Mouse (Mus musculus): Measurements from ENCODE around the gene D130043K22Rik. TPM values are rescaled to one million over a fixed set of nuclear protein-coding genes. Genes with fewer than 3 reads are reported as not detected.

Gene D130043K22Rik
- polyA plus RNA-seq, 1 experiment from 2014 or later, result 0.67 TPM

DNA sequence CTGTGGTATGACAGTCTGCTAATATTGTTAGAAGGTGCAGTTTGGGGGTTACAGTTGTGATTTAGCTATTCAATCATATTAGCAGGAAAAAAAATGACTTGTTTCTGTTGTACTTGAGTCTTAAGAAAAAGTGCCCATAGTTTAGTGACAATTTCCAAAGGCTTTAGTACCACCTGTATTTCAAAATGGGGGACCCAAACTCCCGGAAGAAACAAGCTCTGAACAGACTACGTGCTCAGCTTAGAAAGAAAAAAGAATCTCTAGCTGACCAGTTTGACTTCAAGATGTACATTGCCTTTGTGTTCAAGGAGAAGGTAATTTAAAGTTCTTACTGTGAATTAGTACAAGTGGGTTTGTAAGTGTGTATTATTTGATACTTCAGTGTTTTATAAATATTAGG, 41.7 kb upstream of the D130043K22Rik start:
- Histone ChIP-seq H3K4me1 (replicated peaks; ENCODE audit: control insufficient read depth, insufficient read depth, low read length) (no peaks in the 10 kb centered on the region), H3K27me3 (ENCODE audit: control insufficient read depth, insufficient read depth, low read length) (no peaks in the 10 kb centered on the region), H3K9me3 (ENCODE audit: control insufficient read depth, low read length) (no peaks in the 10 kb centered on the region), H3K9ac (ENCODE audit: low read length) (peak overlapping the region; percentile 88; the same call in 1 of the 2 replicates), H3K27ac (ENCODE audit: low read depth, low read length) (no peak overlapping the region), H3K36me3 (ENCODE audit: control insufficient read depth, insufficient read depth, low read length) (peaks cover 5% of the 10 kb centered on the region; the same call in 1 of the 2 replicates), H3K4me3 (ENCODE audit: low read depth, low read length) (peak overlapping the region; percentile 87), H3K4me2 (ENCODE audit: low read depth, low read length, severe bottlenecking) (peak overlapping the region; percentile 66)
- DNase-seq (ENCODE audit: low spot score), result no peak
- WGBS, result 33% methylated on average over 2 of the region's 2 CpGs
- ATAC-seq (replicated peaks; ENCODE audit: low FRiP score), result no peak

DNA sequence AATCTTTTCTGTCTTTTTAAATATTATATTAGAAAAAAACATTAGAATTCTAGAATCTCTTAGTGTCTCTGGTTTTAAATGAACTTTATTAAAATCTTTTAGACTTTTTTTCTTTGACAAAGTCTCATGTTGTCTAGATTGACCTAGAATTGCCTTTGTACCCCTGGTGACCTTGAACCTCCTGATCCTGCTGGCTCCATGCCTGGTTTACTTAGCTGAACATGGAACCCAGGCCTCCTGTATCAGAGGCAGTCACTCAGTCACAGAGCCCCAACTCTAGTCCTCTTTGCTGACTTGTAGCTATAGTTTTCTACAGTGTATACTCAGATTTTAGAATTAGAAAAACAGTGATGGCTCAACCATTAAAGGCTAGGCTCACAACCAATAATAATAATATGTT, 38.9 kb upstream of the D130043K22Rik start:
- H3K27me3 ChIP-seq (ENCODE audit: control insufficient read depth, insufficient read depth, low read length), result no peaks in the 10 kb centered on the region
- peaks cover 15% of the 10 kb centered on the region; the same call in 1 of the 2 replicates for H3K36me3 ChIP-seq (ENCODE audit: control insufficient read depth, insufficient read depth, low read length)
- H3K4me3 ChIP-seq (ENCODE audit: low read depth, low read length), result no peak overlapping the region
- H3K4me2 ChIP-seq (ENCODE audit: low read depth, low read length, severe bottlenecking), result no peak overlapping the region
- no peak overlapping the region for H3K27ac ChIP-seq (ENCODE audit: low read depth, low read length)
- ATAC-seq (replicated peaks; ENCODE audit: low FRiP score) (no peak), DNase-seq (ENCODE audit: low spot score) (no peak)
- H3K4me1 ChIP-seq (replicated peaks; ENCODE audit: control insufficient read depth, insufficient read depth, low read length), result no peaks in the 10 kb centered on the region
- H3K9ac ChIP-seq (ENCODE audit: low read length), result no peak overlapping the region
- H3K9me3 ChIP-seq (ENCODE audit: control insufficient read depth, low read length), result no peaks in the 10 kb centered on the region

DNA sequence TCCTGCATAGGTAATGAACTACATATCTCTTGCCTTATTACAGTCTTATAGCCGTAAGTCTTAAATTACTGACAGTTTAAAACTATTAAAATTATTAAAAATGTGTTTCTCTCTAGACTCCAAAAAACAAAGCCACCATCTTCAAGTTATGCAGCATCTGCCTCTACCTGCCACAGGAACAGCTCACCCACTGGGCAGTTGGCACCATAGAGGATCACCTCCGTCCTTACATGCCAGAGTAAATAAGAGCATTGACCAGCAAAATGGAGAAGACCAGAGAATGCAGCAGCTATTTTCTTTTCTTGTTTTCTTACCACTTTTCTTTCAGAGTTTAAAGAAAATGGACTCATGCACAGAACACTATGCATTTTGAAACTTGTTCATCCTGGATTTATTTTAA, 32.4 kb upstream of the D130043K22Rik start:
- 97% methylated on average over 2 of the region's 2 CpGs for WGBS
- Histone ChIP-seq H3K4me3 (ENCODE audit: low read depth, low read length) (no peak overlapping the region), H3K4me1 (replicated peaks; ENCODE audit: control insufficient read depth, insufficient read depth, low read length) (no peaks in the 10 kb centered on the region), H3K36me3 (ENCODE audit: control insufficient read depth, insufficient read depth, low read length) (peaks cover 15% of the 10 kb centered on the region; the same call in 1 of the 2 replicates), H3K4me2 (ENCODE audit: low read depth, low read length, severe bottlenecking) (no peak overlapping the region), H3K27ac (ENCODE audit: low read depth, low read length) (no peak overlapping the region), H3K9me3 (ENCODE audit: control insufficient read depth, low read length) (no peaks in the 10 kb centered on the region), H3K9ac (ENCODE audit: low read length) (no peak overlapping the region), H3K27me3 (ENCODE audit: control insufficient read depth, insufficient read depth, low read length) (no peaks in the 10 kb centered on the region)
- DNase-seq (ENCODE audit: low spot score) (no peak), ATAC-seq (replicated peaks; ENCODE audit: low FRiP score) (no peak)

DNA sequence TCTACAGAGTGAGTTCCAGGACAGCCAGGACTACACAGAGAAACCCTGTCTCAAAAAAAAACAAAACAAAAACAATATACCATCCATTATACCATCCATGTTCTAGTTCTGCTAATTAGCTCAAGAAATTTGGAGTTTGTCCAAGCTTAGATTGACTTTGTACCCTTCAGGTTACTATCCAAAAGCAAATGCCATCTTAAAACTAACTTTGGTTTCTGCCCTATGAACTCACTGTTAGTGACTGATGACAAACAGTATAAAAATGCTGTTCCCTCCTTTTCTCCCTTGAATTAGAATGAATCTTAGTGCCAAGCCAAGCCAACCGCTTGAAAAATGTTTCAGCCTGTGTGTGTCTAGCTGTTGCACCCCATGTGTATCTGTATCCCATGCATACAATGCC, 30.3 kb upstream of the D130043K22Rik start:
- H3K4me2 ChIP-seq (ENCODE audit: low read depth, low read length, severe bottlenecking), result no peak overlapping the region
- H3K4me3 ChIP-seq (ENCODE audit: low read depth, low read length), result no peak overlapping the region
- H3K9ac ChIP-seq (ENCODE audit: low read length), result no peak overlapping the region
- no peak for ATAC-seq (replicated peaks; ENCODE audit: low FRiP score)
- H3K9me3 ChIP-seq (ENCODE audit: control insufficient read depth, low read length), result no peaks in the 10 kb centered on the region
- H3K4me1 ChIP-seq (replicated peaks; ENCODE audit: control insufficient read depth, insufficient read depth, low read length), result no peaks in the 10 kb centered on the region
- no peaks in the 10 kb centered on the region for H3K27me3 ChIP-seq (ENCODE audit: control insufficient read depth, insufficient read depth, low read length)
- 82% methylated on average over 1 of the region's 1 CpGs for WGBS
- peaks cover 11% of the 10 kb centered on the region; the same call in 1 of the 2 replicates for H3K36me3 ChIP-seq (ENCODE audit: control insufficient read depth, insufficient read depth, low read length)
- H3K27ac ChIP-seq (ENCODE audit: low read depth, low read length), result no peak overlapping the region
- DNase-seq (ENCODE audit: low spot score), result no peak

DNA sequence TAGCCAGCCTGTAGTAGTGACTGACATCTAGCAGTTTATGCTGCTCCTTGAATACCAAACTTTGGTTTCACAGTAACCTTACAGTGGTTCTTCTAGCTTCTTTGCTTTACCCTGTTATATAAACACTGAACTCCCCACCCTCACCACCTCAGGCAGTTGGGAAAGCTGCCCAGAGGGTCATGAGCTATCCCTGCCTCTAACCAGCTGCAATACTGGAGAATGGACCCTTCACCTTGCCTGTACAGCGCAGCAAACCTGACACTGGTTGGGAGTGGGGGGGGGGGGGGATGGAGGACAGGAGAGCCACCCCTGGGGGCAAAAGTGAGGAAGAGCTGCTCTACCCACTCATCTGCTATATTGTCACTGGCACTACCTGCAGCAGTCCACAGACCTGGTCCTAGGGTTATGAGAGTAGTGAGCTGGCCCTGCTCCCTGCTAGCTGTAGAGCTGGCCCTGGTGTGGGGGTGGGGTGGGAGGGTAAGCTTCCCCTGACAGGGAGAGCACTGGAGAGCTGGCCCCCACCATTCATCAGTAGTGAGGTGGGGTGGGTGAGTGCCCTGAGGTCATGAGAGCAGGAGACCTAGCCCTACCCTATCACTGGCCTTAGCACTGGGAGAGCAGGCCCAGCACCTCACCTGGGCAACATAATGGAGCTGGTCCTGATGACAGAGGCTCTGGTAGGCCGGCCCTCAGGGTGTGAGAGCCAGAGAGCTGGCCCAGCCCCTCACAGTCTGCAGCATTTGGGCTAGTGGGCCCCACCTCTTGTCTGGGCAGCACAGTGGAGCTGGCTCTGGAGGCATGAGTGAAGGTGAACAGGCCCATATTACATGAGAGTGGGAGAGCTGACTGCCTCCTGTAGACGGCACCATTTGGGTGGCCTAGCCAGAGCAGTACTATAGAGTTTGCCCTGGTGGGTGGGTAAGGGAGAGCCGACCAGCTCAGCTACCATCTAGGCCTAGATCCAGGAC, 28.5 kb upstream of the D130043K22Rik start:
- DNase-seq (ENCODE audit: low spot score), result peak; percentile 60
- Histone ChIP-seq H3K4me1 (replicated peaks; ENCODE audit: control insufficient read depth, insufficient read depth, low read length) (no peaks in the 10 kb centered on the region), H3K4me2 (ENCODE audit: low read depth, low read length, severe bottlenecking) (no peak overlapping the region), H3K9me3 (ENCODE audit: control insufficient read depth, low read length) (no peaks in the 10 kb centered on the region), H3K4me3 (ENCODE audit: low read depth, low read length) (no peak overlapping the region), H3K27ac (ENCODE audit: low read depth, low read length) (no peak overlapping the region), H3K9ac (ENCODE audit: low read length) (no peak overlapping the region), H3K36me3 (ENCODE audit: control insufficient read depth, insufficient read depth, low read length) (peaks cover 5% of the 10 kb centered on the region; the same call in 1 of the 2 replicates), H3K27me3 (ENCODE audit: control insufficient read depth, insufficient read depth, low read length) (no peaks in the 10 kb centered on the region)
- 65% methylated on average over 4 of the region's 4 CpGs for WGBS
- ATAC-seq (replicated peaks; ENCODE audit: low FRiP score), result peak; percentile 72

DNA sequence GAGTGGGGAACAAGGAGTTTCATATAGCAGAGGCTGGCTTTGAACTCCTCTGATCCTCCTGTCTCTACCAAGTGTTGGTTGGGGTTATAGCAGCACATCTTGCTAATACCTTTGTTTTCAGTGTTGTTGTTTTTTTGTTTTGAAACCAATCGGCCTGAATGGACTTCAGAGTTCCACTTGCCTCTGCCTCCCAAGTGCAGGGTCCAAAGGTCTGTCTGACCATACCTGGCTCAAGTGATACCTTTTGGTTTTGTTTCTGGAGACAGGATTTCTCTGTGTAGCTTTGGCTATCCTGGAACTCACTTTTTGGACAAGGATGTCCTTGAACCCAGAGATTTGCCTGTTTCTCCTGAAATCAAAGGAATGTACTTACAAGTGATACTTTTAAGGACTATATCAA, 25.0 kb upstream of the D130043K22Rik start:
- Histone ChIP-seq H3K9ac (ENCODE audit: low read length) (no peak overlapping the region), H3K4me2 (ENCODE audit: low read depth, low read length, severe bottlenecking) (no peak overlapping the region), H3K9me3 (ENCODE audit: control insufficient read depth, low read length) (no peaks in the 10 kb centered on the region), H3K36me3 (ENCODE audit: control insufficient read depth, insufficient read depth, low read length) (no peaks in the 10 kb centered on the region), H3K27ac (ENCODE audit: low read depth, low read length) (no peak overlapping the region), H3K4me3 (ENCODE audit: low read depth, low read length) (no peak overlapping the region), H3K27me3 (ENCODE audit: control insufficient read depth, insufficient read depth, low read length) (no peaks in the 10 kb centered on the region), H3K4me1 (replicated peaks; ENCODE audit: control insufficient read depth, insufficient read depth, low read length) (no peaks in the 10 kb centered on the region)
- DNase-seq (ENCODE audit: low spot score) (no peak), ATAC-seq (replicated peaks; ENCODE audit: low FRiP score) (no peak)
- WGBS, result 87% methylated on average over 1 of the region's 1 CpGs

DNA sequence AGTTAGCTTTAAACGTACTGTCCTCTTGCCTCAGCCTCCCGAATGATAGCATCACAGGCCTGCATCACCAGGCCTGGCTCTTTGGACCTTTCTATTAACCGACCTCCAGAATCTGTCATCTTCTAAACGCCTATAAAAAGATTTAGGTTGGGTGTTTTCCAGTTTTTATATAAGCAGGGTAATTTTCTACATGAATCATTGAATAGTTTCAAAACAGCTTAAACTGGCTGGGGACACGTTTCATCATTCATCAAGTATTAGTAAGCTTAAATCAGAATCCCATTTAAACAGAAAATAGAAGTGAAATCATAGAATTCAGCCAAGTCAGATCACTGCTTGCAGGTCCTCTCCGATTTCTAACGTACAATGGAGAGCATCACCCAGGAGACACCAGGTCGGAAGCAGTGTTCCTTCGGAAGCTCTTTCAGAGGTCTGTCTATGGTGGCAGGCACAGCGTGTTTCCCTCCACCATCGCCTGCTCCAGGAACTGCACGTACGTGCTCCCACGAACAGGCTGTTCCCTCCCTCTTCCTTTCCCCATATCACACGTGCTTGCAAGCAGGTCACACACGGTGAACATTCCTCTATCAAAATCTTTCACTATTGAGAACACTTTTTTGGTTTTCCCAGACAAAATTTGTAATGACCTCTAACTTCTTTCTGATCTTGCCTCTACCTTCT, 22.1 kb upstream of the D130043K22Rik start:
- H3K4me2 ChIP-seq (ENCODE audit: low read depth, low read length, severe bottlenecking), result no peak overlapping the region
- H3K9ac ChIP-seq (ENCODE audit: low read length), result no peak overlapping the region
- no peaks in the 10 kb centered on the region for H3K4me1 ChIP-seq (replicated peaks; ENCODE audit: control insufficient read depth, insufficient read depth, low read length)
- no peak overlapping the region for H3K4me3 ChIP-seq (ENCODE audit: low read depth, low read length)
- DNase-seq (ENCODE audit: low spot score) (no peak), ATAC-seq (replicated peaks; ENCODE audit: low FRiP score) (no peak)
- 92% methylated on average over 16 of the region's 16 CpGs for WGBS
- no peak overlapping the region for H3K27ac ChIP-seq (ENCODE audit: low read depth, low read length)
- no peaks in the 10 kb centered on the region for H3K9me3 ChIP-seq (ENCODE audit: control insufficient read depth, low read length)
- H3K27me3 ChIP-seq (ENCODE audit: control insufficient read depth, insufficient read depth, low read length), result no peaks in the 10 kb centered on the region
- H3K36me3 ChIP-seq (ENCODE audit: control insufficient read depth, insufficient read depth, low read length), result no peaks in the 10 kb centered on the region

DNA sequence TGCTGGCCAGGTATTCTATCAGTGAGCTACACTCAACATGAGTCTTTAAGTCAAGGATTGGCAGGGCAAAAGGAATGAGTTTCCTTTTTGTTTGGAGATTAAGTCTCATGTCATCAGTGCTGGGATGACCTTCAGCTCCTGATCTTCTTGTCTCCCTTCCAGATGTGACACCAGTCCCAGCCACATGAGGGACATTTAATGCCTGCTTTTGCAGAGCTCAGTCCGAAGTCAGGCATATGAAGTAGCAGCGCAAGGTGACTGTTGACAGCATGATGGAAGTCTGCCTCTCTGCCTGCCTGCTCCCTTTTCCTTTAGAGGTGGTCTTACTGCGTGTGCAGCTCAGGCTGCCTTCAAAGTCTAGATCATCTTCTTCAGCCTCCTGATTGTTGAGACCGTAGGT, 20.3 kb upstream of the D130043K22Rik start:
- Histone ChIP-seq H3K9ac (ENCODE audit: low read length) (no peak overlapping the region), H3K4me1 (replicated peaks; ENCODE audit: control insufficient read depth, insufficient read depth, low read length) (no peaks in the 10 kb centered on the region), H3K27ac (ENCODE audit: low read depth, low read length) (no peak overlapping the region), H3K4me2 (ENCODE audit: low read depth, low read length, severe bottlenecking) (no peak overlapping the region), H3K27me3 (ENCODE audit: control insufficient read depth, insufficient read depth, low read length) (no peaks in the 10 kb centered on the region), H3K9me3 (ENCODE audit: control insufficient read depth, low read length) (no peaks in the 10 kb centered on the region), H3K36me3 (ENCODE audit: control insufficient read depth, insufficient read depth, low read length) (no peaks in the 10 kb centered on the region), H3K4me3 (ENCODE audit: low read depth, low read length) (no peak overlapping the region)
- ATAC-seq (replicated peaks; ENCODE audit: low FRiP score), result no peak
- 94% methylated on average over 4 of the region's 4 CpGs for WGBS
- DNase-seq (ENCODE audit: low spot score), result no peak

All from forebrain, embryonic 11.5 days (tissue).